In genomic region chr11:34101827-34102226, GRCm38 (mm10) we compare ENCODE assay signal across 28 mouse cellular contexts. TPM values are rescaled to one million over a fixed set of nuclear protein-coding genes. Genes with fewer than 3 reads are reported as not detected.
"Had no signal": no experiment of that assay in that cellular context is flagged by ENCODE, and none has a peak within 500 bp of the region (broad histone marks: within the 10 kb centered on the region; RNA-seq: fewer than 3 reads in every experiment).

No protein-coding gene starts in this region.

- H3K27me3 ChIP-seq: kidney, embryonic 15.5 days; limb, embryonic 12.5 days; limb, embryonic 15.5 days; midbrain, embryonic 12.5 days; midbrain, embryonic 15.5 days; neural tube, embryonic 15.5 days had no signal

- H3K4me1 ChIP-seq: kidney, embryonic 15.5 days; limb, embryonic 12.5 days; midbrain, embryonic 12.5 days; midbrain, embryonic 15.5 days had no signal

- H3K9me3 ChIP-seq: kidney, embryonic 15.5 days; limb, embryonic 12.5 days; limb, embryonic 15.5 days; midbrain, embryonic 12.5 days; midbrain, embryonic 15.5 days; neural tube, embryonic 15.5 days had no signal

- H3K4me3 ChIP-seq: kidney, embryonic 15.5 days; left cerebral cortex, adult 2 months; limb, embryonic 12.5 days; limb, embryonic 15.5 days; midbrain, embryonic 12.5 days; midbrain, embryonic 15.5 days; neural tube, embryonic 15.5 days had no signal

- H3K36me3 ChIP-seq: kidney, embryonic 15.5 days; limb, embryonic 12.5 days; limb, embryonic 15.5 days; midbrain, embryonic 12.5 days; midbrain, embryonic 15.5 days; neural tube, embryonic 15.5 days had no signal

- H3K4me2 ChIP-seq: kidney, embryonic 15.5 days; limb, embryonic 12.5 days; limb, embryonic 15.5 days; liver, embryonic 11.5 days; lung, embryonic 14.5 days; midbrain, embryonic 12.5 days; midbrain, embryonic 15.5 days; neural tube, embryonic 15.5 days had no signal

- DNase-seq: kidney, adult 2 months; kidney, postnatal 10 days; kidney, postnatal 36 days; layer of hippocampus, postnatal 36 days; left cerebral cortex, postnatal 4 days; liver, postnatal 0 days; lung, embryonic 14.5 days; right cerebral cortex, adult 18-20 months; right cerebral cortex, postnatal 14 days; right cerebral cortex, postnatal 4 days; thymus, adult 2 months; thymus, postnatal 14 days; thymus, postnatal 4 days had no signal

- ATAC-seq: liver, postnatal 0 days; lung, postnatal 0 days; midbrain, embryonic 15.5 days had no signal

- H3K9ac ChIP-seq: kidney, embryonic 15.5 days; limb, embryonic 12.5 days; limb, embryonic 15.5 days; liver, embryonic 14.5 days; liver, postnatal 0 days; lung, embryonic 14.5 days; midbrain, embryonic 12.5 days; midbrain, embryonic 15.5 days; neural tube, embryonic 15.5 days had no signal

- H3K27ac ChIP-seq: kidney, embryonic 15.5 days; left cerebral cortex, adult 2 months; limb, embryonic 12.5 days; limb, embryonic 15.5 days; liver, embryonic 14.5 days; macrophage; midbrain, embryonic 12.5 days; midbrain, embryonic 15.5 days; neural tube, embryonic 15.5 days; stomach, postnatal 0 days had no signal

RNA-seq across cellular contexts. Expression of gene 4930469K13Rik, which starts 3.5 kb away (rescaled TPM):
- total RNA-seq: layer of hippocampus, adult 8-10 months; layer of hippocampus, postnatal 10 days; layer of hippocampus, postnatal 36 days; left cerebral cortex, adult 2 months; left cerebral cortex, postnatal 10 days; left cerebral cortex, postnatal 4 days had no signal
- polyA plus RNA-seq: limb, embryonic 12.5 days; liver, embryonic 11.5 days; liver, embryonic 14.5 days; liver, postnatal 0 days; lung, embryonic 14.5 days; lung, postnatal 0 days; macrophage; midbrain, embryonic 12.5 days; midbrain, embryonic 15.5 days; stomach, postnatal 0 days had no signal
